Mouse (Mus musculus) embryonic facial prominence, embryonic 11.5 days (tissue): ENCODE measurements around the gene Rest. TPM values are rescaled to one million over a fixed set of nuclear protein-coding genes. Genes with fewer than 3 reads are reported as not detected.

Experiments
- ATAC-seq: fragments of 200-750 bp; cut with Nextera tagmentation; replicated peaks from 2 replicates; pipeline ENCODE4 v1.8.0; 2017; ENCODE audit warnings: low read depth; ENCODE audit not compliant: insufficient number of reproducible peaks, low FRiP score, low TSS enrichment
- DNase-seq: peaks from one replicate; pipeline ENCODE4 v3.0.0-alpha.2; 2015; ENCODE audit warnings: low spot score
- H3K27ac ChIP-seq: fragments of 300-500 bp; sonication (generic); replicated peaks from 2 replicates; pipeline ENCODE4 v1.5.1; 2014; ENCODE audit warnings: mild to moderate bottlenecking, low read depth, low read length, control low read depth
- H3K27me3 ChIP-seq: fragments of 300-500 bp; sonication (generic); 2 replicates; pipeline ENCODE4 v1.6.1; 2014; ENCODE audit warnings: mild to moderate bottlenecking, low read length, moderate library complexity, mixed read lengths; ENCODE audit not compliant: control insufficient read depth, insufficient read depth
- H3K36me3 ChIP-seq: fragments of 300-500 bp; sonication (generic); replicated peaks from 2 replicates; pipeline ENCODE4 v1.6.1; 2014; ENCODE audit warnings: low read depth, mild to moderate bottlenecking, low read length, moderate library complexity, mixed read lengths; ENCODE audit not compliant: control insufficient read depth, insufficient read depth
- H3K4me1 ChIP-seq: fragments of 300-500 bp; sonication (generic); 2 replicates; pipeline ENCODE4 v1.6.1; 2014; ENCODE audit warnings: low read length, mixed read lengths; ENCODE audit not compliant: control insufficient read depth, insufficient read depth
- H3K4me2 ChIP-seq: fragments of 300-500 bp; sonication (generic); 2 replicates; pipeline ENCODE4 v1.6.1; 2014; ENCODE audit warnings: low read depth, mild to moderate bottlenecking, control low read depth, low read length, moderate library complexity
- H3K4me3 ChIP-seq: fragments of 300-500 bp; sonication (generic); 2 replicates; pipeline ENCODE4 v1.5.1; 2014; ENCODE audit warnings: low read depth, low read length, control low read depth
- H3K9ac ChIP-seq: fragments of 300-500 bp; sonication (generic); replicated peaks from 2 replicates; pipeline ENCODE4 v1.6.1; 2014; ENCODE audit warnings: mild to moderate bottlenecking, control low read depth, low read length
- H3K9me3 ChIP-seq: fragments of 300-500 bp; sonication (generic); replicated peaks from 2 replicates; pipeline ENCODE4 v1.6.1; 2016; ENCODE audit warnings: mild to moderate bottlenecking, low read length, inconsistent platforms, mixed read lengths; ENCODE audit not compliant: control insufficient read depth
- WGBS: fragments of 180-500 bp; shearing (Covaris S2); extraction: QIAGEN DNeasy Blood & Tissue Kit; methylation state at CpG from one replicate; pipeline ENCODE4 v1.1.7; 2014; 5-methylcytosine and 5-hydroxymethylcytosine counted together
- polyA plus RNA-seq: library from polyadenylated mRNA; unstranded; fragments of >200 nt; fragmentation: Nextera tagmentation; extraction: Ambion mirVana; gene quantifications from 2 replicates; pipeline ENCODE4 v1.2.1, GENCODE M21; 2014

The Rest gene
- polyA plus RNA-seq, 1 experiment from 2014 or later: 52.2 TPM

GRCm38 (mm10) chr5:77266886-77267401, 1.7 kb downstream of the Rest start:
- no peaks in the 10 kb centered on the region for H3K9me3 ChIP-seq
- peak overlapping the region; percentile 97 for H3K27ac ChIP-seq
- peak overlapping the region; percentile 100 for H3K4me3 ChIP-seq
- H3K9ac ChIP-seq: peak overlapping the region; percentile 96
- DNase-seq (peak; percentile 52), ATAC-seq (no peak)
- no peaks in the 10 kb centered on the region for H3K27me3 ChIP-seq
- peak overlapping the region; percentile 58 for H3K4me2 ChIP-seq
- H3K36me3 ChIP-seq: peaks cover 4% of the 10 kb centered on the region
- WGBS: under 1% methylated on average over 11 of the region's 11 CpGs
- H3K4me1 ChIP-seq: no peaks in the 10 kb centered on the region

- H3K27ac ChIP-seq: no peak overlapping the region
- WGBS: 66% methylated on average over 4 of the region's 4 CpGs
- no peak for ATAC-seq
- H3K36me3 ChIP-seq: peaks cover 4% of the 10 kb centered on the region
- no peaks in the 10 kb centered on the region for H3K9me3 ChIP-seq
- no peaks in the 10 kb centered on the region for H3K27me3 ChIP-seq
- no peak for DNase-seq
- peak overlapping the region; percentile 100 for H3K4me3 ChIP-seq
- H3K4me2 ChIP-seq: peak overlapping the region; percentile 58
- no peak overlapping the region; the same call in 1 of the 2 replicates for H3K9ac ChIP-seq
- no peaks in the 10 kb centered on the region for H3K4me1 ChIP-seq
These were observed 2.1 kb downstream of the Rest start for GRCm38 (mm10) chr5:77267441-77267840.

- H3K36me3 ChIP-seq: peaks cover 4% of the 10 kb centered on the region
- H3K27me3 ChIP-seq: no peaks in the 10 kb centered on the region
- no peaks in the 10 kb centered on the region for H3K4me1 ChIP-seq
- DNase-seq: no peak
- H3K4me2 ChIP-seq: no peak overlapping the region
- no peak overlapping the region for H3K4me3 ChIP-seq
- no peak overlapping the region for H3K9ac ChIP-seq
- 95% methylated on average over 30 of the region's 30 CpGs for whole genome bisulfite sequencing
- no peak overlapping the region for H3K27ac ChIP-seq
- no peaks in the 10 kb centered on the region for H3K9me3 ChIP-seq
- no peak for ATAC-seq
These were observed 2.8 kb downstream of the Rest start for GRCm38 (mm10) chr5:77267957-77268624.

GRCm38 (mm10) chr5:77269399-77269798, 4.1 kb downstream of the Rest start:
- H3K27me3 ChIP-seq: no peaks in the 10 kb centered on the region
- H3K4me2 ChIP-seq: no peak overlapping the region
- peaks cover 4% of the 10 kb centered on the region for H3K36me3 ChIP-seq
- H3K4me1 ChIP-seq: no peaks in the 10 kb centered on the region
- H3K9me3 ChIP-seq: no peaks in the 10 kb centered on the region
- H3K9ac ChIP-seq: no peak overlapping the region
- ATAC-seq (no peak), DNase-seq (peak; percentile 11)
- H3K4me3 ChIP-seq: no peak overlapping the region
- WGBS: 78% methylated on average over 8 of the region's 8 CpGs
- no peak overlapping the region for H3K27ac ChIP-seq

- ATAC-seq (no peak), DNase-seq (no peak)
- H3K9me3 ChIP-seq: no peaks in the 10 kb centered on the region
- H3K27me3 ChIP-seq: no peaks in the 10 kb centered on the region
- no peak overlapping the region for H3K4me3 ChIP-seq
- H3K9ac ChIP-seq: no peak overlapping the region
- H3K27ac ChIP-seq: no peak overlapping the region
- H3K4me1 ChIP-seq: no peaks in the 10 kb centered on the region
- peaks cover 7% of the 10 kb centered on the region for H3K36me3 ChIP-seq
- WGBS: 79% methylated on average over 7 of the region's 7 CpGs
- H3K4me2 ChIP-seq: no peak overlapping the region
These were observed 7.9 kb downstream of the Rest start for GRCm38 (mm10) chr5:77273151-77273550.

GRCm38 (mm10) chr5:77275950-77276349, 10.7 kb downstream of the Rest start:
- Histone ChIP-seq H3K4me3 (no peak overlapping the region), H3K27me3 (no peaks in the 10 kb centered on the region), H3K9me3 (no peaks in the 10 kb centered on the region), H3K4me1 (no peaks in the 10 kb centered on the region), H3K36me3 (peaks cover 4% of the 10 kb centered on the region), H3K4me2 (no peak overlapping the region), H3K27ac (no peak overlapping the region), H3K9ac (no peak overlapping the region)
- 93% methylated on average over 5 of the region's 5 CpGs for WGBS
- DNase-seq (peak; percentile 73), ATAC-seq (no peak)

- DNase-seq (no peak), ATAC-seq (no peak)
- peaks cover 12% of the 10 kb centered on the region for H3K36me3 ChIP-seq
- no peak overlapping the region for H3K4me2 ChIP-seq
- 95% methylated on average over 6 of the region's 6 CpGs for WGBS
- H3K4me3 ChIP-seq: no peak overlapping the region
- H3K9me3 ChIP-seq: no peaks in the 10 kb centered on the region
- no peaks in the 10 kb centered on the region for H3K27me3 ChIP-seq
- no peak overlapping the region for H3K9ac ChIP-seq
- no peaks in the 10 kb centered on the region for H3K4me1 ChIP-seq
- no peak overlapping the region for H3K27ac ChIP-seq
These were observed 11.9 kb downstream of the Rest start for GRCm38 (mm10) chr5:77277204-77277603.

- no peaks in the 10 kb centered on the region for H3K4me1 ChIP-seq
- DNase-seq (no peak), ATAC-seq (no peak)
- no peak overlapping the region for H3K27ac ChIP-seq
- no peak overlapping the region for H3K4me3 ChIP-seq
- H3K27me3 ChIP-seq: no peaks in the 10 kb centered on the region
- WGBS: 92% methylated on average over 20 of the region's 20 CpGs
- no peak overlapping the region for H3K4me2 ChIP-seq
- H3K9ac ChIP-seq: no peak overlapping the region
- no peaks in the 10 kb centered on the region for H3K9me3 ChIP-seq
- peaks cover 17% of the 10 kb centered on the region for H3K36me3 ChIP-seq
These were observed 16.4 kb downstream of the Rest start for GRCm38 (mm10) chr5:77281518-77282174.
